Mouse (Mus musculus): ENCODE results near the gene Slc35g3.

DNA sequence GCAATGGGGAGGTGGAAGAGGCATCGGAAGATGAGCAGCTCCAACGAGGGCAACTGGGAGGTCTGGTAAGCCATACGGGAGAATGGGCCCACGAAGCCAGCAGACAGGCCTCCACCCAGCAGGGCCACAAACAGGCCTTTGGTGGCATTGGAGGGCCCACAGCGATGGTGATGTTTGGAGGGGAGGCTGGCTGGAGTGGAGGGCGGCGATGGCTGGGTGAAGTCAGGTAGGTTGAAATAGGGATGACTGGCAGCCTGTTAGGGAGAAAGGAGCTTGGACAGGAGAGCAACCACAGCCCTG is 917 bp downstream of the Slc35g3 start:
- TF ChIP-seq CTCF (IDR thresholded peaks at IDR 0.05; ENCODE audit: extremely low read depth, insufficient read length, insufficient replicate concordance, low read depth, low read length) (no peak), POLR2A (IDR thresholded peaks at IDR 0.05; ENCODE audit: low read depth, low read length) (no peak)
